Mouse (Mus musculus): ENCODE results near the gene Pbx4.

GRCm38 (mm10) chr8:69860807-69861206, 28.5 kb downstream of the Pbx4 start:
- peak; percentile 44 for TF ChIP-seq CTCF (conservative IDR thresholded peaks at IDR 0.05; ENCODE audit: low read length)
- no peak for TF ChIP-seq NANOG (IDR thresholded peaks at IDR 0.05; ENCODE audit: borderline replicate concordance, low read length)

Data from E14TG2a.4 (cell line).